Mouse (Mus musculus) regulatory T cell (primary cell): ENCODE measurements around the gene Shc1.

Source experiments
- in situ Hi-C: fragments of 300-600 bp; cut with MboI, MseI; formaldehyde crosslinking; loops from one replicate; pipeline ENCODE4 v1.15.1; 2025; ENCODE audit warnings: high pct_unique_total_duplicates

The Shc1 gene

GRCm38 (mm10) chr3:89418170-89418860, at the start of gene Shc1, which contains the start of gene Cks1b:
Shc1 (plus strand) TSS chr3:89418443.
Cks1b (minus strand) TSS chr3:89418383.
- in situ Hi-C loops: no loop called here

GRCm38 (mm10) chr3:89373581-89374231, 44.5 kb upstream of the Shc1 start:
- in situ Hi-C loops: no loop called here

- in situ Hi-C loops: no loop called here
Measured at GRCm38 (mm10) chr3:89377831-89378230, 40.4 kb upstream of the Shc1 start.

- in situ Hi-C loops: no loop called here
Measured at GRCm38 (mm10) chr3:89378394-89379067, 39.7 kb upstream of the Shc1 start.

GRCm38 (mm10) chr3:89379388-89380131, 38.7 kb upstream of the Shc1 start:
- in situ Hi-C loops: no loop called here

- in situ Hi-C loops: no loop called here
Measured at GRCm38 (mm10) chr3:89380291-89380690, 38.0 kb upstream of the Shc1 start.

GRCm38 (mm10) chr3:89380711-89381110, 37.5 kb upstream of the Shc1 start:
- in situ Hi-C loops: no loop called here

GRCm38 (mm10) chr3:89381233-89381632, 37.0 kb upstream of the Shc1 start:
- in situ Hi-C loops: no loop called here

- in situ Hi-C loops: no loop called here
Measured at GRCm38 (mm10) chr3:89382033-89382882, 36.0 kb upstream of the Shc1 start.

GRCm38 (mm10) chr3:89382950-89383349, 35.3 kb upstream of the Shc1 start:
- in situ Hi-C loops: no loop called here

- in situ Hi-C loops: no loop called here
Measured at GRCm38 (mm10) chr3:89383651-89384255, 34.5 kb upstream of the Shc1 start.

- in situ Hi-C loops: no loop called here
Measured at GRCm38 (mm10) chr3:89384331-89385076, 33.7 kb upstream of the Shc1 start.

- in situ Hi-C loops: no loop called here
Measured at GRCm38 (mm10) chr3:89385451-89385850, 32.8 kb upstream of the Shc1 start.

- in situ Hi-C loops: no loop called here
Measured at GRCm38 (mm10) chr3:89386438-89387420, 31.5 kb upstream of the Shc1 start.

- in situ Hi-C loops: no loop called here
Measured at GRCm38 (mm10) chr3:89387632-89388031, 30.6 kb upstream of the Shc1 start.

- in situ Hi-C loops: no loop called here
Measured at GRCm38 (mm10) chr3:89388134-89388881, 29.9 kb upstream of the Shc1 start.

GRCm38 (mm10) chr3:89388901-89389740, 29.1 kb upstream of the Shc1 start:
- in situ Hi-C loops: no loop called here
